Mouse (Mus musculus) stomach, embryonic 16.5 days (tissue): Measurements from ENCODE around the gene Wdr60. TPM values are rescaled to one million over a fixed set of nuclear protein-coding genes. Genes with fewer than 3 reads are reported as not detected.
"Not testable (repeated sequence)": the region's sequence is repeated elsewhere in the genome, so short reads cannot be mapped to it uniquely, and the experiment has no call there.

Experiments used
- ATAC-seq: fragments of 200-750 bp; cut with Nextera tagmentation; 2 replicates; pipeline ENCODE4 v1.8.0; 2017; ENCODE audit warnings: moderate number of reproducible peaks, moderate TSS enrichment; ENCODE audit not compliant: insufficient read depth, low FRiP score
- H3K27ac ChIP-seq: fragments of 300-500 bp; sonication (generic); 2 replicates; pipeline ENCODE4 v1.5.1; 2014; ENCODE audit warnings: low read length
- H3K27me3 ChIP-seq: fragments of 300-500 bp; sonication (generic); 2 replicates; pipeline ENCODE4 v1.6.1; 2014; ENCODE audit warnings: low read length, control low read depth, mixed read lengths; ENCODE audit not compliant: control insufficient read depth, insufficient read depth
- H3K36me3 ChIP-seq: fragments of 300-500 bp; sonication (generic); 2 replicates; pipeline ENCODE4 v1.6.1; 2014; ENCODE audit warnings: low read length; ENCODE audit not compliant: control insufficient read depth, insufficient read depth
- H3K4me1 ChIP-seq: fragments of 300-500 bp; sonication (generic); 2 replicates; pipeline ENCODE4 v1.6.1; 2014; ENCODE audit warnings: low read length, control low read depth, mixed read lengths; ENCODE audit not compliant: control insufficient read depth, insufficient read depth
- H3K4me2 ChIP-seq: fragments of 300-500 bp; sonication (generic); 2 replicates; pipeline ENCODE4 v1.6.1; 2014; ENCODE audit warnings: low read depth, low read length, mixed read lengths
- H3K4me3 ChIP-seq: fragments of 300-500 bp; sonication (generic); replicated peaks from 2 replicates; pipeline ENCODE4 v1.5.1; 2014; ENCODE audit warnings: mild to moderate bottlenecking, low read length
- H3K9ac ChIP-seq: fragments of 300-500 bp; sonication (generic); 2 replicates; pipeline ENCODE4 v1.6.1; 2014; ENCODE audit warnings: low read length
- H3K9me3 ChIP-seq: fragments of 300-500 bp; sonication (generic); replicated peaks from 2 replicates; pipeline ENCODE4 v1.6.1; 2016; ENCODE audit warnings: low read length, control low read depth; ENCODE audit not compliant: control insufficient read depth
- WGBS: fragments of 180-500 bp; shearing (Covaris S2); extraction: QIAGEN DNeasy Blood & Tissue Kit; methylation state at CpG from one replicate; pipeline ENCODE4 v1.1.7; 2014; 5-methylcytosine and 5-hydroxymethylcytosine counted together
- polyA plus RNA-seq: library from polyadenylated mRNA; unstranded; fragments of >200 nt; fragmentation: Nextera tagmentation; extraction: Ambion mirVana; gene quantifications from 2 replicates; pipeline ENCODE4 v1.2.1, GENCODE M21; 2015

Gene Wdr60
- polyA plus RNA-seq, 1 experiment from 2014 or later, result 18.6 TPM

DNA sequence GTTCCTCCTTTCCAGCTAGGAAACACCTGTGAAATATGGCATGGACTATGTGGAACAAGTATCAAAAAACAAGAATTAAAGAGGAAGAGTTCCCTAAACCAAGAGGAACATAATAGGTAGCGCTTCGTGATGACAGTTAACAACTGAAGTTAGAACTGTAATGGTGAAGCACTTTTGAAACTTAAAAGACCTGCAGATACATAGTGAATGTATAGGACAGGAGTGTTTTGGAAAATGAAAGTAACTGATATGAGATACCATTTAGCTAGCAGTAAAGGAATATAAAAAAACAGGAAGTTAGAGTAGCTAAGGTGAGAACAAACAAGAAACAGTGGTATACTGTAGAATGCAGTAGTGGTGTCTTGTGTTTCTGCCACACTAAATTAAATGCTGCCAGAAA is 20.0 kb upstream of the Wdr60 start:
- H3K9me3 ChIP-seq, result no peaks in the 10 kb centered on the region
- H3K4me2 ChIP-seq, result peak overlapping the region; percentile 48
- 81% methylated on average over 2 of the region's 2 CpGs for WGBS
- no peak overlapping the region for H3K9ac ChIP-seq
- H3K4me3 ChIP-seq, result peak overlapping the region; percentile 22
- no peak overlapping the region for H3K27ac ChIP-seq
- no peak for ATAC-seq
- no peaks in the 10 kb centered on the region for H3K27me3 ChIP-seq
- H3K36me3 ChIP-seq, result no peaks in the 10 kb centered on the region
- H3K4me1 ChIP-seq, result peaks cover 6% of the 10 kb centered on the region; the same call in 1 of the 2 replicates

DNA sequence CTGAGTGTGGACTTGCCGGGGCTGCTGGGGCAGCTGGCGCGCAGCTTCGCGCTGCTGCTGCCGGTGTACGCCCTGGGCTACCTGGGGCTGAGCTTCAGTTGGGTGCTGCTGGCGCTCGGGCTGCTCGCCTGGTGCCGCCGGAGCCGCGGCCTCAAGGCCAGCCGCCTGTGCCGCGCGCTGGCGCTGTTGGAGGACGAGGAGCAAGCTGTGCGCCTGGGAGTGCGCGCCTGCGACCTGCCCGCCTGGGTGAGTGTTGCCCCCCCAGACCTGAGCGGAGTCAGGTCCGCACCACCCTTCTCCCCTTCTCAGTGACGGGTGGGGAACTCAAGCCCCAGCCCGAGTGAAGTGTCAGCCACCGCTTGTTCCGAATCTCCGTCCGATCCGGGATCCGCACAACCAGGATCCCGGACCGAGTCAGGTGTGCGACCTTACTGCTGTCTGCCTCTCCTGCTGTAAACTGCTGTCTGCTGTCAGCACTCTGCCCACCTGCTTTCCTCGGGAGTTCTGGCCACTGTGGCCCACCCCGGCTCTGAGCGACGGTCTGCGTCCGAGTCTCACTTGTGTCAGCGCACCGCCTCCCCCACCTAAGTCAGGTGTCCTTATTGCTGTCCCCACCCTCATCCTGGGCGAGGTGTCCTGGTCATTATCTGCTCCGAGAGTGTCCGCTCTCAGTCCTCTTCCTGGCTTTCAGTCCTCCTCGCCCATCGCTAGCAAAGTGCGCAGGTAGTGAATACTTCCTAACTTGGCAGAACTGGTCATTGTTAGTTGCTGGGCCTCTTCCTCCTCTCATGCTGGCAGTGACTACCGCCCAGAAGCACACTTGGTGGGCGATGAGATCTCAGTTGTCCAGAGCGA is 18.8 kb upstream of the Wdr60 start:
- Histone ChIP-seq H3K4me2 (peak overlapping the region; percentile 91), H3K27ac (peak overlapping the region; percentile 99), H3K9ac (peak overlapping the region; percentile 99), H3K27me3 (no peaks in the 10 kb centered on the region), H3K36me3 (no peaks in the 10 kb centered on the region), H3K9me3 (no peaks in the 10 kb centered on the region), H3K4me3 (peak overlapping the region; percentile 77), H3K4me1 (peaks cover 6% of the 10 kb centered on the region; the same call in 1 of the 2 replicates)
- no peak; the same call in 1 of the 2 replicates for ATAC-seq
- WGBS, result under 1% methylated on average over 55 of the region's 55 CpGs

GRCm38 (mm10) chr12:116280653-116281364 is 18.0 kb upstream of the Wdr60 start, which contains the start of gene Esyt2:
TSS of gene Esyt2 (plus strand) at chr12:116281196.
- Histone ChIP-seq H3K4me2 (peak within 1 kb of the TSS; percentile 91), H3K4me1 (peaks cover 6% of the 10 kb centered on the region; the same call in 1 of the 2 replicates), H3K36me3 (no peaks in the 10 kb centered on the region), H3K27ac (peak within 1 kb of the TSS; percentile 99), H3K9ac (peak within 1 kb of the TSS; percentile 99), H3K9me3 (no peaks in the 10 kb centered on the region), H3K4me3 (peak within 1 kb of the TSS; percentile 77), H3K27me3 (no peaks in the 10 kb centered on the region)
- peak; percentile 97 for ATAC-seq
- WGBS, result 0% methylated on average over 68 of the region's 68 CpGs

- Histone ChIP-seq H3K4me2 (peak overlapping the region; percentile 75), H3K27ac (peak overlapping the region; percentile 99), H3K9me3 (no peaks in the 10 kb centered on the region), H3K4me3 (peak overlapping the region; percentile 77), H3K9ac (peak overlapping the region; percentile 87), H3K4me1 (peaks cover 6% of the 10 kb centered on the region; the same call in 1 of the 2 replicates), H3K27me3 (no peaks in the 10 kb centered on the region), H3K36me3 (no peaks in the 10 kb centered on the region)
- 5% methylated on average over 7 of the region's 7 CpGs for WGBS
- peak; percentile 0; the same call in 1 of the 2 replicates for ATAC-seq
Observed at GRCm38 (mm10) chr12:116280149-116280652, 17.4 kb upstream of the Wdr60 start.

GRCm38 (mm10) chr12:116279181-116279580 is 16.4 kb upstream of the Wdr60 start:
- no peak overlapping the region for H3K9ac ChIP-seq
- H3K27me3 ChIP-seq, result no peaks in the 10 kb centered on the region
- no peak overlapping the region for H3K4me3 ChIP-seq
- 90% methylated on average over 2 of the region's 2 CpGs for WGBS
- H3K27ac ChIP-seq, result no peak overlapping the region
- H3K4me2 ChIP-seq, result no peak overlapping the region
- H3K36me3 ChIP-seq, result no peaks in the 10 kb centered on the region
- no peak for ATAC-seq
- H3K9me3 ChIP-seq, result no peaks in the 10 kb centered on the region
- H3K4me1 ChIP-seq, result peaks cover 6% of the 10 kb centered on the region; the same call in 1 of the 2 replicates

DNA sequence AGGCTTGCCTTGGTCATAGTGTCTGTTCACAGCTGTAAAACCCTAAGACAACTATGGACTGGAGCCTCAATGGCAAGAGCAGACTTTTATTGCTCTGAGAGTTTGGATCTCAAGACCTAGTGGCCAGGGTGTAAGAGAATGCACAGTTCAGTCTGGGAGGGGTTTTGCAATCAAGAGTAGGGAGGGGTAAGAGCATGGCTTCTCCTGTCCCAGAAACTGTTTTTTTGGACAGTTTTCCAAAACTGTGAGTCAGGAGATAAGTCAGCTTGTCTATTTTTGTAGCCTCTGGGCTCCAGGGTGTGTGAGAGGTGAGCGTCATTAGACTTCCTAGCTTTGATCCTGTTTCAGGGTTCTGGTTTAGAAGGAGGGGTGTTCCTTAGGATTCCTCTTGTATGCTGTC is 15.7 kb upstream of the Wdr60 start:
- no peak for ATAC-seq
- H3K9ac ChIP-seq, result no peak overlapping the region
- H3K4me3 ChIP-seq, result no peak overlapping the region
- peaks cover 6% of the 10 kb centered on the region; the same call in 1 of the 2 replicates for H3K4me1 ChIP-seq
- WGBS, result 63% methylated on average over 1 of the region's 1 CpGs
- no peaks in the 10 kb centered on the region for H3K36me3 ChIP-seq
- no peak overlapping the region for H3K4me2 ChIP-seq
- no peaks in the 10 kb centered on the region for H3K9me3 ChIP-seq
- no peaks in the 10 kb centered on the region for H3K27me3 ChIP-seq
- no peak overlapping the region for H3K27ac ChIP-seq

- Histone ChIP-seq H3K27me3 (no peaks in the 10 kb centered on the region), H3K4me3 (no peak overlapping the region), H3K9me3 (no peaks in the 10 kb centered on the region), H3K9ac (no peak overlapping the region), H3K4me2 (no peak overlapping the region), H3K4me1 (peaks cover 4% of the 10 kb centered on the region; the same call in 1 of the 2 replicates), H3K27ac (no peak overlapping the region), H3K36me3 (no peaks in the 10 kb centered on the region)
- 57% methylated on average over 2 of the region's 2 CpGs for WGBS
- no peak for ATAC-seq
Observed at GRCm38 (mm10) chr12:116276961-116277360, 14.1 kb upstream of the Wdr60 start.

GRCm38 (mm10) chr12:116275631-116276030 is 12.8 kb upstream of the Wdr60 start:
- no peaks in the 10 kb centered on the region for H3K27me3 ChIP-seq
- H3K36me3 ChIP-seq, result no peaks in the 10 kb centered on the region
- no peaks in the 10 kb centered on the region for H3K9me3 ChIP-seq
- no peak overlapping the region for H3K9ac ChIP-seq
- no peak overlapping the region for H3K4me3 ChIP-seq
- 72% methylated on average over 4 of the region's 4 CpGs for WGBS
- H3K4me2 ChIP-seq, result no peak overlapping the region
- H3K4me1 ChIP-seq, result peaks cover 6% of the 10 kb centered on the region; the same call in 1 of the 2 replicates
- H3K27ac ChIP-seq, result no peak overlapping the region
- ATAC-seq, result peak; percentile 52

- H3K36me3 ChIP-seq, H3K9me3 ChIP-seq, H3K4me2 ChIP-seq, H3K4me3 ChIP-seq, H3K27me3 ChIP-seq, ATAC-seq, H3K9ac ChIP-seq, H3K4me1 ChIP-seq, H3K27ac ChIP-seq: not testable (repeated sequence)
- 81% methylated on average over 2 of the region's 2 CpGs for WGBS
Observed at GRCm38 (mm10) chr12:116275086-116275485, 12.3 kb upstream of the Wdr60 start, which contains the start of gene Gm11027. TSS of gene Gm11027 (plus strand) at chr12:116275386.
